Mouse (Mus musculus) adrenal gland, adult 8-10 months (tissue): ENCODE data around the gene Dusp15. TPM values are rescaled to one million over a fixed set of nuclear protein-coding genes. Genes with fewer than 3 reads are reported as not detected.

ENCODE experiments used
- DNase-seq: peaks from one replicate; pipeline ENCODE4 v3.0.0; 2022
- total RNA-seq, 4 experiments: library from RNA; stranded (reverse); gene quantifications; 2 replicates each; pipeline ENCODE4 v1.2.4; 2022

Gene Dusp15
- total RNA-seq: 1 to 10 TPM; 4.4 to 10.0 (median 5.6) TPM

- no peak for DNase-seq
These were observed at the start of gene Dusp15 for GRCm38 (mm10) chr2:152951065-152951849. Gene Dusp15, minus strand, starts transcription at chr2:152951698.

- DNase-seq: no peak
These were observed 45.5 kb upstream of the Dusp15 start for GRCm38 (mm10) chr2:152997046-152997445.

GRCm38 (mm10) chr2:152991529-152991928 is 40.0 kb upstream of the Dusp15 start:
- no peak for DNase-seq

GRCm38 (mm10) chr2:152985582-152985981 is 34.1 kb upstream of the Dusp15 start:
- DNase-seq: no peak

GRCm38 (mm10) chr2:152976991-152977390 is 25.5 kb upstream of the Dusp15 start:
- DNase-seq: no peak

GRCm38 (mm10) chr2:152965555-152965954 is 14.1 kb upstream of the Dusp15 start:
- DNase-seq: no peak

- DNase-seq: peak; percentile 75
These were observed 10.7 kb upstream of the Dusp15 start, which contains the start of gene Ttll9 for GRCm38 (mm10) chr2:152962091-152962793. Gene Ttll9, plus strand, starts transcription at chr2:152962485.

GRCm38 (mm10) chr2:152958116-152958515 is 6.6 kb upstream of the Dusp15 start:
- DNase-seq: no peak

- DNase-seq: no peak
These were observed 587 bp upstream of the Dusp15 start for GRCm38 (mm10) chr2:152951850-152952720.

- no peak for DNase-seq
These were observed 987 bp downstream of the Dusp15 start for GRCm38 (mm10) chr2:152950358-152951064.

- DNase-seq: no peak
These were observed 3.0 kb downstream of the Dusp15 start for GRCm38 (mm10) chr2:152948438-152949020.

GRCm38 (mm10) chr2:152947098-152947497 is 4.4 kb downstream of the Dusp15 start:
- no peak for DNase-seq

- no peak for DNase-seq
These were observed 7.5 kb downstream of the Dusp15 start for GRCm38 (mm10) chr2:152944013-152944412.

GRCm38 (mm10) chr2:152943568-152943967 is 7.9 kb downstream of the Dusp15 start:
- no peak for DNase-seq

- DNase-seq: no peak
These were observed 8.5 kb downstream of the Dusp15 start for GRCm38 (mm10) chr2:152942898-152943515.

GRCm38 (mm10) chr2:152941776-152942175 is 9.7 kb downstream of the Dusp15 start:
- no peak for DNase-seq

GRCm38 (mm10) chr2:152941106-152941505 is 10.4 kb downstream of the Dusp15 start:
- DNase-seq: no peak

- DNase-seq: no peak
These were observed 11.7 kb downstream of the Dusp15 start for GRCm38 (mm10) chr2:152939846-152940245.

GRCm38 (mm10) chr2:152933614-152934013 is 17.9 kb downstream of the Dusp15 start:
- DNase-seq: no peak

GRCm38 (mm10) chr2:152933048-152933447 is 18.4 kb downstream of the Dusp15 start, which contains the start of gene Foxs1:
Gene Foxs1, minus strand, starts transcription at chr2:152933208.
- no peak for DNase-seq
